In genomic region chr2:165595676-165596070, GRCm38 (mm10) we compare ENCODE assay signal across 8 mouse cellular contexts. TPM values are rescaled to one million over a fixed set of nuclear protein-coding genes. Genes with fewer than 3 reads are reported as not detected.
DNase-seq lines count a peak whose midpoint lies in the region; ATAC-seq lines count a peak whose summit lies in the region.

No protein-coding gene starts in this region.

- DNase-seq in heart, adult 9 months (ENCODE audit: low spot score in 2 of 2): no peak
- DNase-seq in Muller cell, postnatal 12 days (ENCODE audit: inconsistent ontology term): peak; percentile 21
- no peak for DNase-seq in layer of hippocampus, adult 8-10 months (ENCODE audit: low spot score in 2 of 2)
- no peak for DNase-seq in left cerebral cortex, postnatal 4 days
- DNase-seq in cerebellum, adult 9-10 months: no peak

- intact Hi-C loops in left cerebral cortex, postnatal 4 days (cut with DNase I): no loop called here

- WGBS in heart, embryonic 15.5 days: 3% methylated on average over 13 of the region's 13 CpGs
- WGBS in forebrain, embryonic 16.5 days: 2% methylated on average over 13 of the region's 13 CpGs
- WGBS in midbrain, embryonic 13.5 days: 3% methylated on average over 13 of the region's 13 CpGs

- peaks cover 70% of the 10 kb centered on the region for H3K27me3 ChIP-seq in heart, embryonic 15.5 days
- H3K27me3 ChIP-seq in forebrain, embryonic 16.5 days (replicated peaks; ENCODE audit: control insufficient read depth, insufficient read depth, low read length): peaks cover 30% of the 10 kb centered on the region
- peaks cover 47% of the 10 kb centered on the region for H3K27me3 ChIP-seq in midbrain, embryonic 13.5 days

- no peak overlapping the region for H3K27ac ChIP-seq in heart, embryonic 15.5 days
- no peak overlapping the region for H3K27ac ChIP-seq in forebrain, embryonic 16.5 days (ENCODE audit: low read length)
- H3K27ac ChIP-seq in midbrain, embryonic 13.5 days: no peak overlapping the region

- H3K4me2 ChIP-seq in heart, embryonic 15.5 days: peak overlapping the region; percentile 78
- H3K4me2 ChIP-seq in forebrain, embryonic 16.5 days (ENCODE audit: low read length): peak overlapping the region; percentile 89
- peak overlapping the region; percentile 98 for H3K4me2 ChIP-seq in midbrain, embryonic 13.5 days (replicated peaks)

- no peak for ATAC-seq in heart, embryonic 15.5 days (replicated peaks; ENCODE audit: insufficient number of reproducible peaks, insufficient read depth, low FRiP score, low read depth)
- ATAC-seq in forebrain, embryonic 16.5 days: no peak
- no peak for ATAC-seq in midbrain, embryonic 13.5 days

- peaks cover 10% of the 10 kb centered on the region for H3K4me1 ChIP-seq in heart, embryonic 15.5 days (replicated peaks)
- H3K4me1 ChIP-seq in forebrain, embryonic 16.5 days (replicated peaks; ENCODE audit: control insufficient read depth, insufficient read depth, low read length): peaks cover 13% of the 10 kb centered on the region
- H3K4me1 ChIP-seq in midbrain, embryonic 13.5 days (replicated peaks): peaks cover 31% of the 10 kb centered on the region

- no peak overlapping the region for H3K9ac ChIP-seq in heart, embryonic 15.5 days
- no peak overlapping the region for H3K9ac ChIP-seq in forebrain, embryonic 16.5 days (replicated peaks; ENCODE audit: low read depth, low read length)
- H3K9ac ChIP-seq in midbrain, embryonic 13.5 days (replicated peaks): no peak overlapping the region

- H3K36me3 ChIP-seq in heart, embryonic 15.5 days: no peaks in the 10 kb centered on the region
- H3K36me3 ChIP-seq in forebrain, embryonic 16.5 days (ENCODE audit: control insufficient read depth, insufficient read depth): no peaks in the 10 kb centered on the region
- no peaks in the 10 kb centered on the region for H3K36me3 ChIP-seq in midbrain, embryonic 13.5 days

- H3K9me3 ChIP-seq in heart, embryonic 15.5 days (replicated peaks): no peaks in the 10 kb centered on the region
- no peaks in the 10 kb centered on the region for H3K9me3 ChIP-seq in forebrain, embryonic 16.5 days (ENCODE audit: control insufficient read depth, low read length)
- H3K9me3 ChIP-seq in midbrain, embryonic 13.5 days: no peaks in the 10 kb centered on the region

- H3K4me3 ChIP-seq in heart, embryonic 15.5 days: peak overlapping the region; percentile 51
- H3K4me3 ChIP-seq in forebrain, embryonic 16.5 days (replicated peaks; ENCODE audit: low read length): peak overlapping the region; percentile 57
- H3K4me3 ChIP-seq in midbrain, embryonic 13.5 days (replicated peaks): peak overlapping the region; percentile 57

RNA-seq across cellular contexts. Expression of gene Eya2, which starts 0.8 kb away (rescaled TPM):
- 1.3 and 6.4 TPM in 2 replicates for polyA plus RNA-seq in heart, embryonic 15.5 days (2015; fragmentation: Nextera tagmentation; extraction: Ambion mirVana)
- polyA plus RNA-seq in forebrain, embryonic 16.5 days (2015; fragmentation: Nextera tagmentation; extraction: Ambion mirVana): 3.5 and 4.6 TPM in 2 replicates
- polyA plus RNA-seq in midbrain, embryonic 13.5 days (2015; fragmentation: Nextera tagmentation; extraction: Ambion mirVana): 4.4 TPM in 2 replicates
- 1 to 10 TPM; 2.6 to 4.5 (median 3.0) TPM for total RNA-seq in layer of hippocampus, adult 8-10 months (2022)
- total RNA-seq in left cerebral cortex, postnatal 4 days (2021): 1 to 10 TPM; 7.0 to 7.8 TPM
